Mouse (Mus musculus): ENCODE data around the gene Rnf43. TPM values are rescaled to one million over a fixed set of nuclear protein-coding genes. Genes with fewer than 3 reads are reported as not detected.

Gene Rnf43
- polyA plus RNA-seq, 1 experiment = not detected

- Histone ChIP-seq H3K79me2 (ENCODE audit: control insufficient read depth, insufficient read depth) (no peaks in the 10 kb centered on the region), H3K36me3 (ENCODE audit: control insufficient read depth, insufficient read depth) (peaks cover 45% of the 10 kb centered on the region), H3K27me3 (ENCODE audit: control insufficient read depth, insufficient read depth, insufficient read length) (no peaks in the 10 kb centered on the region), H3ac (ENCODE audit: control insufficient read depth, insufficient read length, low read depth) (no peak overlapping the region), H3K4me3 (ENCODE audit: insufficient read depth, poor library complexity, severe bottlenecking) (no peak overlapping the region), H3K79me3 (ENCODE audit: low read depth) (no peaks in the 10 kb centered on the region)
- TF ChIP-seq CTCF (IDR thresholded peaks at IDR 0.05; ENCODE audit: control insufficient read depth, insufficient read depth, insufficient read length) (no peak), MYOD1 (IDR thresholded peaks at IDR 0.05; ENCODE audit: control insufficient read depth, insufficient read length, low read depth) (no peak), CEBPB (IDR thresholded peaks at IDR 0.05; ENCODE audit: low read depth) (no peak), MAX (IDR thresholded peaks at IDR 0.05) (no peak), MYOG (IDR thresholded peaks at IDR 0.05; ENCODE audit: control insufficient read depth, extremely low read depth, insufficient read length) (no peak), FOSL1 (IDR thresholded peaks at IDR 0.05; ENCODE audit: insufficient read depth, low read length, poor library complexity, severe bottlenecking) (no peak), USF1 (IDR thresholded peaks at IDR 0.05; ENCODE audit: low read depth) (no peak)
Measured at GRCm38 (mm10) chr11:87743691-87744090, 81.2 kb downstream of the Rnf43 start.

- peaks cover 38% of the 10 kb centered on the region for H3K36me3 ChIP-seq (ENCODE audit: control insufficient read depth, insufficient read depth)
Measured at GRCm38 (mm10) chr11:87744964-87745363, 82.4 kb downstream of the Rnf43 start.

GRCm38 (mm10) chr11:87745632-87746555, 83.4 kb downstream of the Rnf43 start:
- Histone ChIP-seq H3K79me3 (ENCODE audit: low read depth) (no peaks in the 10 kb centered on the region), H3K79me2 (ENCODE audit: control insufficient read depth, insufficient read depth) (no peaks in the 10 kb centered on the region), H3K36me3 (ENCODE audit: control insufficient read depth, insufficient read depth) (peaks cover 30% of the 10 kb centered on the region), H3ac (ENCODE audit: control insufficient read depth, insufficient read length, low read depth) (no peak overlapping the region), H3K27me3 (ENCODE audit: control insufficient read depth, insufficient read depth, insufficient read length) (no peaks in the 10 kb centered on the region), H3K4me3 (ENCODE audit: insufficient read depth, poor library complexity, severe bottlenecking) (no peak overlapping the region)
- TF ChIP-seq MAX (IDR thresholded peaks at IDR 0.05) (no peak), MYOG (IDR thresholded peaks at IDR 0.05; ENCODE audit: control insufficient read depth, extremely low read depth, insufficient read length) (no peak), CTCF (IDR thresholded peaks at IDR 0.05; ENCODE audit: control insufficient read depth, insufficient read depth, insufficient read length) (no peak), FOSL1 (IDR thresholded peaks at IDR 0.05; ENCODE audit: insufficient read depth, low read length, poor library complexity, severe bottlenecking) (no peak), MYOD1 (IDR thresholded peaks at IDR 0.05; ENCODE audit: control insufficient read depth, insufficient read length, low read depth) (no peak), CEBPB (IDR thresholded peaks at IDR 0.05; ENCODE audit: low read depth) (no peak), USF1 (IDR thresholded peaks at IDR 0.05; ENCODE audit: low read depth) (no peak)

More at GRCm38 (mm10) chr11:87744964-87745363, 82.4 kb downstream of the Rnf43 start:
- TF ChIP-seq MYOG (IDR thresholded peaks at IDR 0.05; ENCODE audit: control insufficient read depth, extremely low read depth, insufficient read length) (no peak), MYOD1 (IDR thresholded peaks at IDR 0.05; ENCODE audit: control insufficient read depth, insufficient read length, low read depth) (no peak), FOSL1 (IDR thresholded peaks at IDR 0.05; ENCODE audit: insufficient read depth, low read length, poor library complexity, severe bottlenecking) (no peak), MAX (IDR thresholded peaks at IDR 0.05) (no peak), USF1 (IDR thresholded peaks at IDR 0.05; ENCODE audit: low read depth) (no peak), CTCF (IDR thresholded peaks at IDR 0.05; ENCODE audit: control insufficient read depth, insufficient read depth, insufficient read length) (no peak), CEBPB (IDR thresholded peaks at IDR 0.05; ENCODE audit: low read depth) (no peak)
- Histone ChIP-seq H3K79me2 (ENCODE audit: control insufficient read depth, insufficient read depth) (no peaks in the 10 kb centered on the region), H3K79me3 (ENCODE audit: low read depth) (no peaks in the 10 kb centered on the region), H3K4me3 (ENCODE audit: insufficient read depth, poor library complexity, severe bottlenecking) (no peak overlapping the region), H3ac (ENCODE audit: control insufficient read depth, insufficient read length, low read depth) (no peak overlapping the region), H3K27me3 (ENCODE audit: control insufficient read depth, insufficient read depth, insufficient read length) (no peaks in the 10 kb centered on the region)

GRCm38 (mm10) chr11:87747312-87747711, 84.8 kb downstream of the Rnf43 start:
- Histone ChIP-seq H3K27me3 (ENCODE audit: control insufficient read depth, insufficient read depth, insufficient read length) (no peaks in the 10 kb centered on the region), H3ac (ENCODE audit: control insufficient read depth, insufficient read length, low read depth) (no peak overlapping the region), H3K79me2 (ENCODE audit: control insufficient read depth, insufficient read depth) (no peaks in the 10 kb centered on the region), H3K4me3 (ENCODE audit: insufficient read depth, poor library complexity, severe bottlenecking) (no peak overlapping the region), H3K36me3 (ENCODE audit: control insufficient read depth, insufficient read depth) (peaks cover 24% of the 10 kb centered on the region), H3K79me3 (ENCODE audit: low read depth) (no peaks in the 10 kb centered on the region)
- no peak for TF ChIP-seq MYOD1 (IDR thresholded peaks at IDR 0.05; ENCODE audit: control insufficient read depth, insufficient read length, low read depth)
- TF ChIP-seq CEBPB (IDR thresholded peaks at IDR 0.05; ENCODE audit: low read depth) = no peak
- no peak for TF ChIP-seq MAX (IDR thresholded peaks at IDR 0.05)
- TF ChIP-seq FOSL1 (IDR thresholded peaks at IDR 0.05; ENCODE audit: insufficient read depth, low read length, poor library complexity, severe bottlenecking) = no peak
- no peak for TF ChIP-seq USF1 (IDR thresholded peaks at IDR 0.05; ENCODE audit: low read depth)
- no peak for TF ChIP-seq MYOG (IDR thresholded peaks at IDR 0.05; ENCODE audit: control insufficient read depth, extremely low read depth, insufficient read length)
- no peak for TF ChIP-seq CTCF (IDR thresholded peaks at IDR 0.05; ENCODE audit: control insufficient read depth, insufficient read depth, insufficient read length)

GRCm38 (mm10) chr11:87747716-87748115, 85.2 kb downstream of the Rnf43 start:
- Histone ChIP-seq H3K79me2 (ENCODE audit: control insufficient read depth, insufficient read depth) (no peaks in the 10 kb centered on the region), H3K79me3 (ENCODE audit: low read depth) (no peaks in the 10 kb centered on the region), H3K4me3 (ENCODE audit: insufficient read depth, poor library complexity, severe bottlenecking) (no peak overlapping the region), H3K27me3 (ENCODE audit: control insufficient read depth, insufficient read depth, insufficient read length) (no peaks in the 10 kb centered on the region), H3K36me3 (ENCODE audit: control insufficient read depth, insufficient read depth) (peaks cover 20% of the 10 kb centered on the region), H3ac (ENCODE audit: control insufficient read depth, insufficient read length, low read depth) (no peak overlapping the region)
- TF ChIP-seq CTCF (IDR thresholded peaks at IDR 0.05; ENCODE audit: control insufficient read depth, insufficient read depth, insufficient read length) (no peak), MYOG (IDR thresholded peaks at IDR 0.05; ENCODE audit: control insufficient read depth, extremely low read depth, insufficient read length) (no peak), CEBPB (IDR thresholded peaks at IDR 0.05; ENCODE audit: low read depth) (no peak), MAX (IDR thresholded peaks at IDR 0.05) (no peak)

Data from C2C12 (cell line).